Mouse (Mus musculus) liver, embryonic 14 days (tissue): Measurements from ENCODE around the gene Bin2. TPM values are rescaled to one million over a fixed set of nuclear protein-coding genes. Genes with fewer than 3 reads are reported as not detected.

ENCODE experiments used
- polyA plus RNA-seq: library from polyadenylated mRNA; depleted of rRNA; stranded (reverse); fragments of >200 nt; gene quantifications from 2 replicates; pipeline ENCODE4 v1.2.3, GENCODE M21; 2012; rRNA removed

Gene Bin2
- 18.0 and 18.6 TPM in 2 replicates for polyA plus RNA-seq

DNA sequence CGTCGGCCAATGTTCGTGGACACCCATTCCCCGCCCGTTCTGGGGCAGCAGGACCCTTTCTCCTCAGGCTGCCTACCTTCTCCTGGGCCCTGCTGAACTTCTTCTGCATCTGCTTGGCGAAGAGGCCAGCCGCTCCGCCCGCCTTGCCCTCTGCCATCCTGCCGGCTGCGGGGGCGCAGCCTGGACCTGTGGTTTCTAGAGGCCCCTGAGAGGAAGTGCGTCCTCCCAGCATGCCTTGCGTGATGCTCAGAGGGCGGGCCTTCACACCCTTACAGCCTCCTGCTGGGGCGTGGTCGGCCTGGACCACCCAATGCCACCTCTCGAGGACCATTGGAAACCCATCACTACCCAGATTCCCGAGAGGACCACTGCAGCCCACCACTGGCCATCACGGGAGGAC lies at the start of gene Bin2:
Bin2 (minus strand) TSS at position 217 of the 400 bp plus-strand sequence.

DNA sequence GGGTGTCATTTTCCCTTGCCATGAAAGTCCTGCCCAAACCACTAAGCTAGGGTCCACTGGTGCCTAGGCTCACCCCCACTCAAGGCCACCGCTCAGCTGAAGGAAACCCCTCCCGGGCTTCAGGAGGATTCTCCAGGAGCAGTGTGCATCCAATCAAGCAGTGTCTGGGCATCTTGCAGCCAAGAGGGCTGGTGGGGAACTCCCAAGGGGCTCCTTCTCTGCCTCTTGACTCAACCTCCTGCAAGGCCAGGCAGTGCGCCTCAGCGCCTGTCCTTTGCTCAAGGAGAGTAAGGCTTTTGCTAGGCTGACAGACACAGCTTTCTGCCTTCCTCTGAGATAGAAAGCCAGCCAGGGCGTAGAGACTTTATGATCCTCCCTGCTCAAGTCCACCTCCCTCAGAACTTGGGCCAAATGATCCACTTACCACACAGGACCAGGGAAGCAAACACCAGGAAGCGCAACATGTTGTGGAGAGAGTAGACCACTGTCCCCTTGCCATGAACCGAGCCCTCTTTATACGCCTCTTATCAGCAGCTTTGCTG lies 18.1 kb upstream of the Bin2 start, which contains the start of gene Cela1:
Cela1 (minus strand) TSS at position 492 of the 542 bp plus-strand sequence.

DNA sequence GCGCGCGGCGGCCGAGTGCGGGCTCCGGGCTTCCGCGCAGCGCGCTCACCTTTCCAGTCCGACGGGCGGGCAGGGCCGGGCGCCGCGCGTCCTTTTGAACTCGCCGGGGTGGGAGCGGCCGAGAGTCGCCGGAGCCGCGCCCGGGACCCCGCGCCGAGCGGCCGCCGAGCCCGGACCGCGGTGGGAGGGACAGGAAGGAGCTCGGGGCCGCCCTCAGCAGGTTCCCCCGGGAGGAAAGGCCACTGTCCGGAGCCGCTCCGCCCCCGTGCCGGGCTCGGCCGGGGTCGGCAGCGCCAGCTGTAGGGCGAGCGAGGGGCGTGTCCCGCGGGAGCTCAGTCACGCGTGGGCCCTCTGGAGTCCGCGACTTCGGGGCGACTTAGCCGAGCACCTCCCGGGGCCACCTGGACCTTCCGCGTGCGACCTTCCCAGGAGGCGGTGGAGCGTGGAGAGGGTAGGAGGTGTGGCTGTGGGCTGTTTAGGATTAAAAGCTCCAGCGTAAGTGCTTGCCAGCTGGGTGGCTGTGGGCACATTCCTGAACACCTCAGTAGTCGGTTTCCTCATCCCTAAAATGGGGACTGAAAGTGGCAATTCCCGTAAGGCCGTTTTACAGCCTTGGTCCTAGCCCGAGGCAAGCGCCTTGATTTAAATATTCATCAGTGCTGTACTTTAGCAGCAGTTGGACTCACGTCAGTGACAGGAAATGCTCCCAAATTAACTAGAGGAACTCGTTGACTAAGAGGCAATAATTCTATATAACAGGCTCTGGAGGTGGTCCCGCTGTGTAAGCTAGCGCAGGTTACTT lies 32.5 kb downstream of the Bin2 start, which contains the start of gene Smagp:
Smagp (minus strand) TSS at position 241 of the 802 bp plus-strand sequence.

DNA sequence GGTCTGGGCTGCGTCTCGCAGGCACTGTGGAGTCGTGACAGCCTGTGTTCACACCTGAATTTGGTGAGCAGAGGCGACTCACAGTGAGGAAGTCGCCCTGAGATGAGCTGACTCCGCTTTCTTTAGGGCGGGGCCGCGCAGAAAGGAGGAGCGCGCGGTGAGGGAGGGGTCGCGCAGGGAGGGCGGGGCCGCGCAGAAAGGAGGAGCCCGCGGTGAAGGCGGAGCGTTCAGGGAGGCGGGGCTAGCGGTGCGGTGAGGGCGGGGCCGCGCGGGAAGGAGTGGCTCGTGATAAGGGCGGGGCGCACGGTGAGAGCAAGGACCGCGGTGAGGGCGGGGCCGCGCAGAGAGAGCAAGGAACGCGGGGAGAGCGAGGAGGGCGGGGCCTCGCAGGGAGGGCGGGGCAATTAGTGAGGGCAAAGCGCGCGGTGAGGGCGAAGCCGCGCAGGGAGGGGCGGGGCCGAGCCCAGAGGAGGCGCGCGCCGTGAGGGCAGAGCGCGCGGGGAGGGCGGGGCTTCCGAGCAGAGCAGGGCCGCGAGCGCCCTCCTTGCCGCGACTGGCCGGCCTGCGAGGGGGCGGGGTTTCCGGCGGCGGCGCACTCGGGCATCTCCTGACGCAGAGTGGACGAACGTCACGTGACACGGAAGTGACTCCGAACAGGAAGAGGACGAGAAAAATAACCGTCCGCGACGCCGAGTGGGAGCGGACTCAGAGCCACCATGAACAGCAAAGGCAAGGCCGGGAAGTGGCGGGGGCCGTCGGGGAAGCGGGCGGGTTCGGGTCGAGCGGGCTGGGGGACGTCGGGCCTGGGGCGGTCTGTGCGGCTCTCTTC lies 54.1 kb downstream of the Bin2 start, which contains the start of gene Dazap2:
Dazap2 (plus strand) TSS at position 354 of the 829 bp plus-strand sequence.

DNA sequence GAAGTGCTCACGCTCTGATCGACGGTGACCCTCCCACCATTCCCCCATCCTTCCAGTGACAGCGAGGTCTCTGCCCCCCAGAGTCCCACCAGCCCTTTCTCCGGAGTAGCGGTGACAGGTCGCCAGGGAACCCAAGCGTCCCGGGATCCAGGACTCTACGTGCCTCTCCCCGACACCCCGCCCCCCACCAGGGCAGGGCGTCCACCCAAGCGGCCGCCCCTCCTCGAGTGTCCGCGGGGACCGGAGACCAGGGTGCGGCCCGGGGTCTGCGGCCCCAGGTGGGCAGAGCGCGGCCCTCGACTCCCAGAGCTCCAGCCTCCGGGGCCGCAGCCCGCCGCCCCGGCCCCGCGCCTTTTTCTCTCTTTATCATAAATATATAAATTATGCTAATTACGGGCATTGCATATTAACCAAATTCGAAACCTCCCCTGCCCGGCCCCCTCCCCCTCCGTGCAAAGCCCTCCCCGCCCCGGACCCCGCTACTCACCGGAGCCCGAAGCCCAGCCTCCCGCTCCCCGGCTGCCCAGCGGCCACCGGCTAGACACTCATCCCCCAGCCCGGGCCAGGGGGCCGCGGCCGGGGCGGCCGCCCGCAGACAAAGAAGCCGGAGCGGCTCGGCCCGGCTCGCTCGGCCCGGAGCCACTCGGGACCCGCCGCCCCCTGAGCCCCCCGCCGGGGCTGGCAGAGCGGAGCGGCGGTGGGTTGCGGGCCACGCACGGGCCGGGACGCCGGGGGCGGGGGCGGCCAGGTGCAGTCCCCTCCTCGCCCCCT lies 69.9 kb downstream of the Bin2 start, which contains the start of gene Pou6f1:
Pou6f1 (minus strand) TSS at position 709 of the 771 bp plus-strand sequence.

Other genes starting within 250 kb of the Bin2 start
- gene Gm5475, start 247.4 kb downstream of the Bin2 start, polyA plus RNA-seq: 0.02 TPM in 1 of 2 replicates, not detected in the other
- gene Slc11a2, start 244.5 kb downstream of the Bin2 start, polyA plus RNA-seq: 30.0 and 37.1 TPM in 2 replicates
- 13.9 and 15.9 TPM in 2 replicates for gene Letmd1, start 200.5 kb downstream of the Bin2 start, polyA plus RNA-seq
- gene Csrnp2, start 174.1 kb downstream of the Bin2 start, polyA plus RNA-seq: 0.51 and 0.55 TPM in 2 replicates
- 2.3 and 2.6 TPM in 2 replicates for gene Tfcp2, start 117.5 kb downstream of the Bin2 start, polyA plus RNA-seq
- gene Pou6f1, start 69.6 kb downstream of the Bin2 start, polyA plus RNA-seq: 0.33 and 0.37 TPM in 2 replicates
- gene Dazap2, start 54.2 kb downstream of the Bin2 start, polyA plus RNA-seq: 97.1 and 117 TPM in 2 replicates
- gene Smagp, start 32.6 kb downstream of the Bin2 start, polyA plus RNA-seq: 6.4 and 7.3 TPM in 2 replicates
- 7.2 and 9.2 TPM in 2 replicates for gene Cela1, start 18.4 kb upstream of the Bin2 start, polyA plus RNA-seq
- 0.37 and 0.53 TPM in 2 replicates for gene Galnt6, start 59.8 kb upstream of the Bin2 start, polyA plus RNA-seq
- 0.07 and 0.22 TPM in 2 replicates for gene Slc4a8, start 92.2 kb upstream of the Bin2 start, polyA plus RNA-seq
- gene Scn8a, start 200.3 kb upstream of the Bin2 start, polyA plus RNA-seq: 0.07 and 0.28 TPM in 2 replicates